ENCODE assay signal across 9 mouse cellular contexts in the genomic region with DNA sequence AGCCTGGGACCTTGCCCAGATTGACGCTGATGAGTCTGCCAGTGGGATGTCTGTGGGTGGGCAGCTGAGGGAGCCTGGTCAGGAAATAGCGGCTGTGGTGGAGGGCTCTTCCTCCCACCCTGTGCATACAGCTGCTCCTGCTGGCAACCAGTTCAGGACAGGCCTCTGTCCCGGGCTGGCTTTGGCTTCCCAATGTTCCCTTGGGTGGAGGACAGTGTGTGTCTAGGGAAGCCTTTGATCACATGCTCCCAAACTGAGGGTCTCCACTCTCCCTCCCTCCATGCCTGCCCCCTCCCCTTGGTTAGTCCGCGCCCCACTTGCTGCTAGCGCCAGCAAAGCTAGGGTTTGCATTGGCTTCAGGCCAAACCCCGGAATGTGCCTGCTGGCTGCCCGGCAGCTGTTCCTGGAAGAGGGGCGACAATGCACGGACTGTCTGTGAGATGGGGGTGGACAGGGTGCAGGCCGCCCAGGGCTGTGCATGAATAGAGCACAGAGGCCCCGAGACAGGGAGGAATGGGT. TPM values are rescaled to one million over a fixed set of nuclear protein-coding genes. Genes with fewer than 3 reads are reported as not detected.
DNase-seq lines count a peak whose midpoint lies in the region; ATAC-seq lines count a peak whose summit lies in the region.
"Had no signal": no experiment of that assay in that cellular context is flagged by ENCODE, and none has a peak within 500 bp of the region (broad histone marks: within the 10 kb centered on the region; RNA-seq: fewer than 3 reads in every experiment).

No protein-coding gene starts in this region.

- H3K27ac ChIP-seq in hindbrain, embryonic 14.5 days: 0 out of 2 replicates have a peak overlapping the region, but pooled peaks have one; percentile 51
- H3K27ac ChIP-seq: macrophage had no signal

- H3K9me3 ChIP-seq in hindbrain, embryonic 14.5 days (ENCODE audit: control insufficient read depth, low read length): no peaks in the 10 kb centered on the region

- ATAC-seq in hindbrain, embryonic 14.5 days (ENCODE audit: low FRiP score): peak; percentile 61; the same call in 1 of the 2 replicates

- no peaks in the 10 kb centered on the region for H3K36me3 ChIP-seq in hindbrain, embryonic 14.5 days (replicated peaks; ENCODE audit: control insufficient read depth, insufficient read depth)

- peak; percentile 32 for DNase-seq in adrenal gland, postnatal 25 days
- no peak for DNase-seq in adrenal gland, adult 18-20 months (ENCODE audit: low spot score in 2 of 2)
- peak; percentile 32 to 56 for DNase-seq in lung, adult 18-20 months
- DNase-seq in lung, postnatal 25 days (ENCODE audit: low spot score): no peak
- peak; percentile 63 for DNase-seq in hindbrain, embryonic 14.5 days (ENCODE audit: low spot score)
- peak; percentile 38 for DNase-seq in lung, postnatal 36 days
- DNase-seq in natural killer cell, adult 2 months (ENCODE audit: low spot score in 2 of 2): no peak
- no peak for DNase-seq in spleen, adult 18-20 months

- no peak overlapping the region for H3K4me3 ChIP-seq in hindbrain, embryonic 14.5 days (replicated peaks; ENCODE audit: low read length)

- no peaks in the 10 kb centered on the region for H3K27me3 ChIP-seq in hindbrain, embryonic 14.5 days (ENCODE audit: control insufficient read depth, insufficient read depth, low read length)

- H3K9ac ChIP-seq in hindbrain, embryonic 14.5 days: no peak overlapping the region

- 0 out of 2 replicates have a peak, but pooled peaks cover 12% of the 10 kb centered on the region for H3K4me1 ChIP-seq in hindbrain, embryonic 14.5 days (replicated peaks; ENCODE audit: control insufficient read depth, insufficient read depth, low read length)

- WGBS in hindbrain, embryonic 14.5 days: 35% methylated on average over 12 of the region's 12 CpGs

- H3K4me2 ChIP-seq in hindbrain, embryonic 14.5 days (replicated peaks): no peak overlapping the region; the same call in 1 of the 2 replicates

RNA-seq across cellular contexts. Expression of a gene that starts 4.4 kb away (rescaled TPM):
- not detected in 2 replicates for total RNA-seq in adrenal gland, postnatal 25 days (2021)
- not detected for total RNA-seq in adrenal gland, adult 18-20 months (2021)
- not detected in 2 replicates for polyA plus RNA-seq in hindbrain, embryonic 14.5 days (2014; fragmentation: Nextera tagmentation; extraction: Ambion mirVana)

RNA-seq across cellular contexts. Expression of a gene that starts 11.4 kb away (rescaled TPM):
- total RNA-seq in adrenal gland, postnatal 25 days (2021): not detected in 2 replicates
- 10 to 100 TPM in 1 of 2 experiments, under 1 TPM in 1; 0.83 to 10.2 TPM for total RNA-seq in adrenal gland, adult 18-20 months (2021)
- 1.0 TPM in 1 of 2 replicates, not detected in the other for polyA plus RNA-seq in hindbrain, embryonic 14.5 days (2014; fragmentation: Nextera tagmentation; extraction: Ambion mirVana)

RNA-seq across cellular contexts. Expression of a gene that starts 30.4 kb away (rescaled TPM):
- 12.6 and 14.4 TPM in 2 replicates for total RNA-seq in adrenal gland, postnatal 25 days (2021)
- 10 to 100 TPM; 17.0 to 24.2 TPM for total RNA-seq in adrenal gland, adult 18-20 months (2021)
- polyA plus RNA-seq in hindbrain, embryonic 14.5 days (2014; fragmentation: Nextera tagmentation; extraction: Ambion mirVana): 4.8 and 8.2 TPM in 2 replicates

RNA-seq across cellular contexts. Expression of a gene that starts 42.4 kb away (rescaled TPM):
- 1,030 and 1,043 TPM in 2 replicates for total RNA-seq in adrenal gland, postnatal 25 days (2021)
- 1,000 to 10,000 TPM; 1,152 to 1,350 TPM for total RNA-seq in adrenal gland, adult 18-20 months (2021)
- polyA plus RNA-seq in hindbrain, embryonic 14.5 days (2014; fragmentation: Nextera tagmentation; extraction: Ambion mirVana): 313 and 325 TPM in 2 replicates

RNA-seq across cellular contexts. Expression of a gene that starts 47.8 kb away (rescaled TPM):
- 0.55 TPM in 1 of 2 replicates, not detected in the other for total RNA-seq in adrenal gland, postnatal 25 days (2021)
- total RNA-seq in adrenal gland, adult 18-20 months (2021): 1 to 10 TPM; 3.1 to 9.4 TPM
- polyA plus RNA-seq in hindbrain, embryonic 14.5 days (2014; fragmentation: Nextera tagmentation; extraction: Ambion mirVana): not detected in 2 replicates

Comparison
In these comparisons a context has a peak if more than half of its experiments do, and no peak if none do; other contexts are left out.
1. DNase-seq: peak in adrenal gland, postnatal 25 days (single experiment), lung, adult 18-20 months (2 of 2), hindbrain, embryonic 14.5 days (single experiment) and lung, postnatal 36 days (single experiment); none in adrenal gland, adult 18-20 months (0 of 2), lung, postnatal 25 days (single experiment), natural killer cell, adult 2 months (0 of 2) and spleen, adult 18-20 months (0 of 2).